Mouse (Mus musculus) embryonic facial prominence, embryonic 10.5 days (tissue): ENCODE data around the gene Cox7a1. TPM values are rescaled to one million over a fixed set of nuclear protein-coding genes. Genes with fewer than 3 reads are reported as not detected.
"Not testable (repeated sequence)": the region's sequence is repeated elsewhere in the genome, so short reads cannot be mapped to it uniquely, and the experiment has no call there.

Source experiments
- DNase-seq: peaks from one replicate; pipeline ENCODE4 v3.0.0-alpha.2; 2017; ENCODE audit warnings: low spot score
- H3K27ac ChIP-seq: fragments of 300-500 bp; sonication (generic); replicated peaks from 2 replicates; pipeline ENCODE4 v1.5.1; 2016; ENCODE audit warnings: mild to moderate bottlenecking
- H3K27me3 ChIP-seq: fragments of 300-500 bp; sonication (generic); replicated peaks from 2 replicates; pipeline ENCODE4 v1.6.1; 2016; ENCODE audit warnings: low read depth, mild to moderate bottlenecking; ENCODE audit not compliant: poor library complexity, severe bottlenecking
- H3K36me3 ChIP-seq: fragments of 300-500 bp; sonication (generic); replicated peaks from 2 replicates; pipeline ENCODE4 v1.6.1; 2016; ENCODE audit warnings: mild to moderate bottlenecking, moderate library complexity
- H3K4me1 ChIP-seq: fragments of 300-500 bp; sonication (generic); 2 replicates; pipeline ENCODE4 v1.6.1; 2016
- H3K4me3 ChIP-seq: fragments of 300-500 bp; sonication (generic); 2 replicates; pipeline ENCODE4 v1.5.1; 2016; ENCODE audit warnings: mild to moderate bottlenecking, moderate library complexity
- H3K9me3 ChIP-seq: fragments of 300-500 bp; sonication (generic); 2 replicates; pipeline ENCODE4 v1.6.1; 2016; ENCODE audit warnings: mild to moderate bottlenecking
- WGBS: fragments of 180-500 bp; shearing (Covaris S2); methylation state at CpG from one replicate; pipeline ENCODE4 v1.1.7; 2016; 5-methylcytosine and 5-hydroxymethylcytosine counted together
- polyA plus RNA-seq: library from polyadenylated mRNA; unstranded; fragments of >200 nt; fragmentation: Nextera tagmentation; extraction: Ambion mirVana; gene quantifications from 2 replicates; pipeline ENCODE4 v1.2.1, GENCODE M21; 2016

Gene Cox7a1
- polyA plus RNA-seq, 1 experiment from 2014 or later, result 2.5 TPM

DNA sequence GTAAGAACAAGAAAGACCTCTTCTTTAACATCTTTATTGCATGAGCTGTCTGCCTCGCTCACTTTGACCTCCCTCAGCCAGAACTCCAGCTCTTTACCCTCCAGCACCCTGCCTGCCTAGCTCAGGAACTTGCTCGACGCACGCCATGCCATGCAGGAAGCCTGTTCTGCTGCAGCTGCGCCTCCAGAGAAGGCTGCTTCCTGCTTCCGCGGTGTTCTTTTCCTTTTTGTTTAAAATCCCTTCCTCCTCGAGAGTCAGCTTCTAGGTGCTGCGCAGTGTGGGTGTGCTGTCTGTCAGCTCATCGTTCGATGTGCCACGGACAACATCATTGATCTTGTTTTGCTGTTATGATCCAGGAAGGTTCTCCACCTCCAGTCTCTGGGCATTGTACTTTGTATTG, 7.5 kb upstream of the Cox7a1 start:
- no peaks in the 10 kb centered on the region for H3K4me1 ChIP-seq
- H3K27me3 ChIP-seq, result no peaks in the 10 kb centered on the region
- H3K9me3 ChIP-seq, result no peaks in the 10 kb centered on the region
- WGBS, result 86% methylated on average over 12 of the region's 12 CpGs
- no peak overlapping the region for H3K27ac ChIP-seq
- H3K4me3 ChIP-seq, result no peak overlapping the region
- H3K36me3 ChIP-seq, result peaks cover 50% of the 10 kb centered on the region
- no peak for DNase-seq

DNA sequence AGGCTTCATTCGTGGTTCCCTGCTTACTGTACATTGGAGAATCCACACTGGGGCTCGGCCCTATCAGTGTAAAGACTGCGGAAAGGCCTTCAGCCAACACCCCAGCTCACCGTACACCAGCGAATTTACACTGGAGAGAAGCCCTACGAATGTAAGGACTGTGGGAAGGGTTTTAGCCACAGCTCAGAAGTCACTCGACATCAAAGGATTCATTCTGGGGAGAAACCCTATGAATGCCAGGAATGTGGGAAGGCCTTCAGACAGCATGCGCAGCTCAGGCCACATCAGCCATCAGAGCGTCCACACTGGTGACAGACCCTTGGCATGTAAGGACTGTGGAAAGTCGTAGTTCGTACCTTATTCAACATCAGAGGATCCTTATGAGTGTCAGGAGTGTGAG, 5.7 kb upstream of the Cox7a1 start:
- no peak for DNase-seq
- no peaks in the 10 kb centered on the region for H3K27me3 ChIP-seq
- WGBS, result 84% methylated on average over 11 of the region's 11 CpGs

DNA sequence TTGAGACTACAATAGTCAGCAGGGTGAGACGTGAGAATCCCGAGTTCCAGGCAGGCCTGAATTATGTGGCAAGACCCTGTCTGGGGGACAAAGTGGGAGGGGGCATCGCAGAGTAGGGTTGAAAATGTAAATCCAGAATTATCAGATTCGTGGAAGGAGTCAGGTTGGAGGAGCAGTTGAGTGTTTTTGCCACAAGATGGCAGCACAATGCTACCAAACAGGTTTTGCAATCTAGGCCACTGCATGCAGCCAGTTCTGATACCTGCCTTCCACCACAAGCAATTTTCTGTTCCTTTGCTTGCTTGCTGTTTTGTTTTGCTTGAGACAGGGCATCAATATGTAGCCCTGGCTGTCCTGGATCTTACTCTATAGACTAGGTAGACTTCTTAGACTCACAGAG, 2.6 kb upstream of the Cox7a1 start:
- peaks cover 12% of the 10 kb centered on the region for H3K4me1 ChIP-seq
- no peaks in the 10 kb centered on the region for H3K9me3 ChIP-seq
- 6% methylated on average over 4 of the region's 4 CpGs for WGBS
- H3K27ac ChIP-seq, result no peak overlapping the region
- DNase-seq, result peak; percentile 73
- H3K27me3 ChIP-seq, result no peaks in the 10 kb centered on the region
- no peak overlapping the region for H3K4me3 ChIP-seq
- H3K36me3 ChIP-seq, result peaks cover 47% of the 10 kb centered on the region

More for the DNA sequence above, 5.7 kb upstream of the Cox7a1 start:
- Histone ChIP-seq H3K4me3 (no peak overlapping the region), H3K9me3 (no peaks in the 10 kb centered on the region), H3K4me1 (no peaks in the 10 kb centered on the region), H3K27ac (no peak overlapping the region), H3K36me3 (peaks cover 50% of the 10 kb centered on the region)

DNA sequence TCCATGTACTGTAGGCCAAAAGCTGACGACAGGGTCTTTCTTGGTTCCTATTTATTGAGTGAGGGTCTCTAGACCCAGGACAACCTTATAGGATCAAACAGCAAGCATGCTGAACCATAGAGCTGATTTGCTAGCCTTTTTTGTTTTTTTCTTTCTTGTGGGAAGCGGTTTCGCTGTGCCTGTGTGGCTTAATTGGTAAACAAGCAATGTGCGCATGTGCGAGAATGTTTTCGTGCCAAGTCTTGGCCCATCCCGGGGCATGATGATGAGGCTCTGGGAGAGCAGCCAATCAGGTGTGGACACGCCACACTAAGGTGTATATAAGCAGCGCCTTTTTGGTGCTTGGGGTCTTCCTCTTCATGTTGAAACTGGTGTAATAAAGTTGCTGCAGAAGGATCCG, 2.0 kb upstream of the Cox7a1 start:
- Histone ChIP-seq H3K36me3 (peaks cover 47% of the 10 kb centered on the region), H3K4me1 (peaks cover 12% of the 10 kb centered on the region)
- DNase-seq, H3K9me3 ChIP-seq, H3K27me3 ChIP-seq, H3K4me3 ChIP-seq, H3K27ac ChIP-seq: not testable (repeated sequence)
- WGBS, result 93% methylated on average over 10 of the region's 10 CpGs

DNA sequence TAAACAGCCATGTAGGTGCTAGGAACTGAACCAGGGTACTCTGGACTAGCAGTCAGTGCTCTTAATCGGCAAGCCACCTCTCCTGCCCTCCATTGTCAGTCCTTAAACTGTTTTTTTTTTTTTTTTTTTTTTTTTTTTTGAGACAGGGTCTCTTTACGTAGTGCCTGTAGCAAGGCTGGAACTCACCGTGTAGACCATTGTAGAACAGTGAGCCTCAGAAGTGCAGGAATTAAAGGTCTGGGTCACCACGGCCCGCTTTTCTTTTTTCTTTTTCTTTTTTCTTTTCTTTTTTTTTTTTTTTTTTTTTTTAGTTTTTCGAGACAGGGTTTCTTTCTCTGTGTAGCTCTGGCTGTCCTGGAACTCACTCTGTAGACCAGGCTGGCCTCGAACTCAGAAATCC, 755 bp upstream of the Cox7a1 start:
- not testable (repeated sequence) for H3K4me3 ChIP-seq, H3K9me3 ChIP-seq, H3K27me3 ChIP-seq, DNase-seq, H3K27ac ChIP-seq
- 68% methylated on average over 7 of the region's 7 CpGs for WGBS
- peaks cover 49% of the 10 kb centered on the region for H3K36me3 ChIP-seq
- H3K4me1 ChIP-seq, result peaks cover 12% of the 10 kb centered on the region

DNA sequence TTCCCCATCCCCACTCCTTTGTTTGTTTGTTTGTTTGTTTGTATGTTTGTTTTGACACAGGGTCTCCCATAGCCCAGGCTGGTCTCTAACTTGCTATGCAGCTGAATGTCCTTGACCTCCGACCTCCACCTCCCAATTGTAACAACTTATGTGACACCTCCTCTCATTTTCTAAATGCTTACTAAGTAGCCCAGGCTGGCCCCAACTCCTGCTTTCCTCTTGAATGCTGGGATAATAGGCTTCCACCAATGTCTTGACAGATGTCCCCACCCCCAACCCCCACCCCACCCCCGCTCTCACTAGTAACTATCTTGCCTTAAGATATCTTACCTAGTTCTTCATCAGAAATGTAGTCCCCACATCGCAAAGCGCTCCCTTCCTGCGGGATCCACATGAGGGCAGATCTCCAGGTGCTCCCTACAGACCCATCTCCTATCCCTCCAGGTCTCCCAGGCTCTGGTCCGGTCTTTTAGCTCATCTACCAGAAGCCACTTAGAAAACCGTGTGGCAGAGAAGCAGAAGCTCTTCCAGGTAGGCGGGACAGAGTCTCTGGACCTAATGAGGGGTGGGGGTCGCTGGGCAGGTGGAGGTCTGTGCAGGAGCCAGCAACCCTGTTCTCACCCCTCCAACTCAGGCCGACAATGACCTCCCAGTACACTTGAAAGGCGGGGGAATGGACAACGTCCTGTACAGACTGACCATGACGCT, 851 bp downstream of the Cox7a1 start:
- Histone ChIP-seq H3K4me1 (peaks cover 12% of the 10 kb centered on the region), H3K9me3 (no peaks in the 10 kb centered on the region), H3K36me3 (peaks cover 55% of the 10 kb centered on the region), H3K27ac (no peak overlapping the region), H3K27me3 (no peaks in the 10 kb centered on the region), H3K4me3 (no peak overlapping the region)
- no peak for DNase-seq
- 72% methylated on average over 13 of the region's 13 CpGs for WGBS

GRCm38 (mm10) chr7:30188344-30189115, 4.6 kb downstream of the Cox7a1 start:
- no peak for DNase-seq
- 83% methylated on average over 12 of the region's 12 CpGs for WGBS
- no peak overlapping the region for H3K4me3 ChIP-seq
- peaks cover 23% of the 10 kb centered on the region for H3K4me1 ChIP-seq
- no peaks in the 10 kb centered on the region for H3K9me3 ChIP-seq
- no peaks in the 10 kb centered on the region for H3K27me3 ChIP-seq
- H3K27ac ChIP-seq, result no peak overlapping the region
- H3K36me3 ChIP-seq, result peaks cover 81% of the 10 kb centered on the region

DNA sequence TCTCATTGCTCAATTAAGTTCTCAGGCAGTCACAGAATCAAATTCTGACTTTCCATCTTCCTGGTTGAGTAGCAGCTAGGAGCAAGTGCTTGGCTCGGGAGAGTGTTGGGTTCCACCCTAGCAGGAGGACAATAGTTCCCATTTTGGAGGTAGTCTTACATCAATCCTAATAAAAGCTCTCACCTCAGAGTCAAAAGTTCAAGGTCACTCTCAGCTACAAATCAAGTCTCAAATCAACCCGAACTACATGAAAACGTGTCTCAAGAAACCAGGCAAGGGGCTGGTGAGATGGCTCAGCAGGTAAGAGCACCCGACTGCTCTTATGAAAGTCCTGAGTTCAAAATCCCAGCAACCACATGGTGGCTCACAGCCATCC, 5.2 kb downstream of the Cox7a1 start:
- no peaks in the 10 kb centered on the region for H3K27me3 ChIP-seq
- no peak overlapping the region for H3K4me3 ChIP-seq
- peaks cover 81% of the 10 kb centered on the region for H3K36me3 ChIP-seq
- peaks cover 20% of the 10 kb centered on the region for H3K4me1 ChIP-seq
- 89% methylated on average over 4 of the region's 4 CpGs for WGBS
- no peaks in the 10 kb centered on the region for H3K9me3 ChIP-seq
- no peak overlapping the region for H3K27ac ChIP-seq
- no peak for DNase-seq

- Histone ChIP-seq H3K9me3 (no peaks in the 10 kb centered on the region), H3K27me3 (no peaks in the 10 kb centered on the region), H3K4me3 (no peak overlapping the region), H3K36me3 (peaks cover 57% of the 10 kb centered on the region), H3K4me1 (peaks cover 22% of the 10 kb centered on the region), H3K27ac (no peak overlapping the region)
- no peak for DNase-seq
- 91% methylated on average over 12 of the region's 12 CpGs for WGBS
These were observed 8.1 kb downstream of the Cox7a1 start for GRCm38 (mm10) chr7:30192088-30192487.

DNA sequence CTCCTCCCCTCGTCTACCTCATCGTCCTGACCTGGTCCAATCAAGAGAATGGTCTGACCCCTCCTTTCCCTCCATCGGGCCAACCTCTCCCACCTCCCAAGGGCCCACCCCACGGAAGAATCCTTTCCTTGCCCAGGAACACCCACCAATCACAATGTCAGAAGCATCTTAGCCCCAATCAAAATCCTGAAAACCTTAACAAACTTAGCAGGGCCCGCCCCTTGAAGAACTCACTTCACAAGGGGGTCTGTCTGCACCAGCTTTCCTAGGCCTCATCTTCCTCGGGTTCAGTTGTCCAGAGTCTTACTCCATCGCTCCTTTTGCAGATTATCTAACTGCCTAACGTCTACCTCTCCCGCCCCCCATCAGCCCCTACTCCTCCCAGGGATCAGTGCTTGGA, 9.1 kb downstream of the Cox7a1 start:
- Histone ChIP-seq H3K36me3 (peaks cover 47% of the 10 kb centered on the region), H3K4me3 (peak overlapping the region; percentile 71), H3K9me3 (no peaks in the 10 kb centered on the region), H3K4me1 (peaks cover 29% of the 10 kb centered on the region), H3K27ac (peak overlapping the region; percentile 85), H3K27me3 (no peaks in the 10 kb centered on the region)
- DNase-seq, result peak; percentile 48
- 15% methylated on average over 9 of the region's 9 CpGs for WGBS

DNA sequence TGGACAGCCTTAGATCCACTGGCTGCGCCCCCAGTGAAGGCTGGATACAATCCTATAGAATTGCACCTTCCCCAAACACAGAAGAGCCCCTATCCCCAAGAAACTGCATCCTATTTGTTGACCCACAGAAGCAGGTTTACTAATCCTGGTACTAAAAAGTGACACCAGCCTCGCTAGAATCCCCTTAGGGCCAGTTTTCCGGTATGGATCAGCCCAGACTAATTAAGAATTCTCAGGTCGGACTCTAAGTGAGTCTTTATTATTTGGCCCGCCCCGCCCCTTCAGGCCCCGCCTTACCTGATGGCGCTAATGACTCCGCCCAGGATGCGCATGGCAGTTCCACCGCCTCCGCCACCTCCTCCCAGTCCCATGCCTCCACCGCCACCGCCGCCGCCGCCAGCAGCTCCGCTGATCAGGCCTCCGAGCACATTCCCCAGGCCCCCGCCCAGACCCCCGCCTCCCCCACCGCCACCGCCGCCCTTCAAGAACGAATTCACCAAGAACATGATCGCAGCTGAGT, 9.7 kb downstream of the Cox7a1 start:
- Histone ChIP-seq H3K36me3 (peaks cover 41% of the 10 kb centered on the region), H3K9me3 (no peaks in the 10 kb centered on the region), H3K4me1 (peaks cover 33% of the 10 kb centered on the region), H3K27me3 (no peaks in the 10 kb centered on the region), H3K27ac (peak overlapping the region; percentile 85), H3K4me3 (peak overlapping the region; percentile 71)
- WGBS, result under 1% methylated on average over 26 of the region's 26 CpGs
- DNase-seq, result peak; percentile 87

GRCm38 (mm10) chr7:30194101-30194831, 10.3 kb downstream of the Cox7a1 start:
- WGBS, result under 1% methylated on average over 26 of the region's 26 CpGs
- peaks cover 35% of the 10 kb centered on the region for H3K36me3 ChIP-seq

More at GRCm38 (mm10) chr7:30194101-30194831, 10.3 kb downstream of the Cox7a1 start:
- peak overlapping the region; percentile 71 for H3K4me3 ChIP-seq
- H3K27ac ChIP-seq, result peak overlapping the region; percentile 85
- H3K9me3 ChIP-seq, result no peaks in the 10 kb centered on the region
- H3K4me1 ChIP-seq, result peaks cover 33% of the 10 kb centered on the region
- H3K27me3 ChIP-seq, result no peaks in the 10 kb centered on the region
- peak; percentile 45 for DNase-seq
